In the genomic region with DNA sequence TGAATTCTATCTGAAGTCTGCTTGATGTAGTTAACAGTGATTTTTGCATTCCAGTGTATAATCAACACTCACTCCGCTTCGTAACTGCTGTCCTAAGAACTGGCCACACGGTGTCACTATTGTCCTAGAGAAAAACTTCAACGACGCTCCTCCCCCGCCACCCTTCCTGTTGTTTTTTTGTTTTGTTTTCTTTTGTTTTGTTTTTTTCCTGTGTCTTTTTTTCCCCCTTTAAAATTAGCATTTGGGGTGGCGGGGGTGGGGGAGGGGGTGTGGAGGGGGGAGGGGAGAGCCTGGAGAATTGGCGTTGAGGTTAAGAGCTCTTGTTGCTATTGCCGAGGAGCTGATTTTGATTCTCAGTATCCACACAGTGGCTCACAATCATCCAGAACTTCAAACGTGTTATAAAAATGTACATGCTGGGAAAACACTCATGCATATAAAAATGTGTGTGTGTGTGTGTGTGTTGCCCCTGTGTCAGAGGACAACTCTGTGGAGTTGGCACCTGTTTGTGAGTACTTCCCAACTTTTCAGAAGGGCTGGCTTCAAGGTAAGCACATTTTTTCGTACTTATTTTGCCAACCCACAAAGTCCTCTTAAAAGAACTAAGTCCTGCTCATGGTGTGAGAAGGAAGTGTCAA, we compare ENCODE assay signal across 8 mouse cellular contexts. TPM values are rescaled to one million over a fixed set of nuclear protein-coding genes. Genes with fewer than 3 reads are reported as not detected.
A peak's percentile ranks its signal among the peaks of the same experiment; 100 is the strongest.
DNase-seq lines count a peak whose midpoint lies in the region; ATAC-seq lines count a peak whose summit lies in the region.

No protein-coding gene starts in this region.

- ATAC-seq in intestine, embryonic 15.5 days: peak; percentile 31
- ATAC-seq in liver, embryonic 11.5 days (replicated peaks; ENCODE audit: low FRiP score): peak; percentile 12; the same call in 1 of the 2 replicates
- ATAC-seq in monocyte, adult 5-6 weeks (replicated peaks; ENCODE audit: insufficient number of reproducible peaks, low FRiP score, low TSS enrichment, poor library complexity, severe bottlenecking): peak; percentile 80

- no peak overlapping the region for H3K9ac ChIP-seq in intestine, embryonic 15.5 days
- peak overlapping the region; percentile 35; the same call in 1 of the 2 replicates for H3K9ac ChIP-seq in liver, embryonic 11.5 days (ENCODE audit: low read depth, low read length)

- peak overlapping the region; percentile 31 for H3K4me3 ChIP-seq in intestine, embryonic 15.5 days (replicated peaks)
- H3K4me3 ChIP-seq in liver, embryonic 11.5 days (ENCODE audit: low read depth, low read length): peak overlapping the region; percentile 48

- H3K4me2 ChIP-seq in intestine, embryonic 15.5 days (replicated peaks): peak overlapping the region; percentile 46
- peak overlapping the region; percentile 50 for H3K4me2 ChIP-seq in liver, embryonic 11.5 days

- no peaks in the 10 kb centered on the region for H3K27me3 ChIP-seq in intestine, embryonic 15.5 days (replicated peaks)
- no peaks in the 10 kb centered on the region for H3K27me3 ChIP-seq in liver, embryonic 11.5 days (replicated peaks; ENCODE audit: control insufficient read depth, insufficient read depth, low read length)

- H3K36me3 ChIP-seq in intestine, embryonic 15.5 days: no peaks in the 10 kb centered on the region
- H3K36me3 ChIP-seq in liver, embryonic 11.5 days (ENCODE audit: control insufficient read depth, insufficient read depth, low read length): no peaks in the 10 kb centered on the region

- H3K4me1 ChIP-seq in intestine, embryonic 15.5 days (replicated peaks): no peaks in the 10 kb centered on the region
- no peaks in the 10 kb centered on the region for H3K4me1 ChIP-seq in liver, embryonic 11.5 days (replicated peaks; ENCODE audit: control insufficient read depth, insufficient read depth, low read length)

- H3K27ac ChIP-seq in intestine, embryonic 15.5 days: no peak overlapping the region
- no peak overlapping the region for H3K27ac ChIP-seq in liver, embryonic 11.5 days (ENCODE audit: low read depth, low read length)

- peak; percentile 73 for DNase-seq in 416B (ENCODE audit: low read depth)
- peak; percentile 79 for DNase-seq in ES-CJ7 (ENCODE audit: low read depth, low spot score)
- peak; percentile 20 for DNase-seq in cerebellum, adult 8-10 months
- peak; percentile 67 for DNase-seq in forelimb bud, embryonic 11.5 days (ENCODE audit: low read depth, low spot score)
- peak; percentile 45 for DNase-seq in liver, embryonic 11.5 days (ENCODE audit: low spot score)
- DNase-seq in thymus, postnatal 10 days (ENCODE audit: low spot score in 2 of 2): peak; percentile 30 to 66

- WGBS in intestine, embryonic 15.5 days: 10% methylated on average over 11 of the region's 11 CpGs
- WGBS in liver, embryonic 11.5 days: 8% methylated on average over 11 of the region's 11 CpGs

- no peaks in the 10 kb centered on the region for H3K9me3 ChIP-seq in intestine, embryonic 15.5 days
- H3K9me3 ChIP-seq in liver, embryonic 11.5 days (ENCODE audit: control insufficient read depth, low read length): no peaks in the 10 kb centered on the region

RNA-seq across cellular contexts. Expression of gene Bbs5, which starts 11.8 kb away (rescaled TPM):
- polyA plus RNA-seq in intestine, embryonic 15.5 days (2015; fragmentation: Nextera tagmentation; extraction: Ambion mirVana): 10.4 and 15.8 TPM in 2 replicates
- polyA plus RNA-seq in liver, embryonic 11.5 days (2014; fragmentation: Nextera tagmentation; extraction: Ambion mirVana): 8.4 and 10.9 TPM in 2 replicates
- total RNA-seq in monocyte, adult 5-6 weeks (2017): 1.6 TPM in 1 of 3 replicates, not detected in the others

RNA-seq across cellular contexts. Expression of gene Klhl41, which starts 34.7 kb away (rescaled TPM):
- polyA plus RNA-seq in intestine, embryonic 15.5 days (2015; fragmentation: Nextera tagmentation; extraction: Ambion mirVana): 0.09 and 0.34 TPM in 2 replicates
- polyA plus RNA-seq in liver, embryonic 11.5 days (2014; fragmentation: Nextera tagmentation; extraction: Ambion mirVana): 0.22 and 0.75 TPM in 2 replicates
- total RNA-seq in monocyte, adult 5-6 weeks (2017): not detected in 3 replicates

RNA-seq across cellular contexts. Expression of gene Lrp2, which starts 49.3 kb away (rescaled TPM):
- polyA plus RNA-seq in intestine, embryonic 15.5 days (2015; fragmentation: Nextera tagmentation; extraction: Ambion mirVana): 2.1 and 2.3 TPM in 2 replicates
- 0.22 and 0.29 TPM in 2 replicates for polyA plus RNA-seq in liver, embryonic 11.5 days (2014; fragmentation: Nextera tagmentation; extraction: Ambion mirVana)
- not detected in 3 replicates for total RNA-seq in monocyte, adult 5-6 weeks (2017)

Comparison
In these comparisons a context has a peak if more than half of its experiments do, and no peak if none do; other contexts are left out.
1. DNase-seq: peak in every context shown above with its lines; median percentile 79 in ES-CJ7; 73 in 416B; 67 in forelimb bud, embryonic 11.5 days; 48 in thymus, postnatal 10 days; 45 in liver, embryonic 11.5 days; 20 in cerebellum, adult 8-10 months.
2. ATAC-seq: peak in every context shown above with its lines; median percentile 80 in monocyte, adult 5-6 weeks; 31 in intestine, embryonic 15.5 days; 12 in liver, embryonic 11.5 days.